In genomic region chr13:51418268-51418941, GRCm38 (mm10) we compare ENCODE assay signal across 9 mouse cellular contexts. TPM values are rescaled to one million over a fixed set of nuclear protein-coding genes. Genes with fewer than 3 reads are reported as not detected.
DNase-seq lines count a peak whose midpoint lies in the region; ATAC-seq and TF ChIP-seq lines count a peak whose summit lies in the region.
"Had no signal": no experiment of that assay in that cellular context is flagged by ENCODE, and none has a peak within 500 bp of the region (broad histone marks: within the 10 kb centered on the region; RNA-seq: fewer than 3 reads in every experiment).

No protein-coding gene starts in this region.

- H3K4me1 ChIP-seq in E14TG2a.4 (replicated peaks; ENCODE audit: low read depth, low read length), result peaks cover 17% of the 10 kb centered on the region
- peaks cover 15% of the 10 kb centered on the region; the same call in 1 of the 2 replicates for H3K4me1 ChIP-seq in forebrain, postnatal 0 days (ENCODE audit: insufficient read depth)
- H3K4me1 ChIP-seq in lung, adult 2 months (ENCODE audit: control insufficient read depth, insufficient read depth, low read length), result peaks cover 8% of the 10 kb centered on the region; the same call in 1 of the 2 replicates
- H3K4me1 ChIP-seq in olfactory bulb, adult 2 months (ENCODE audit: control insufficient read depth, insufficient read depth, low read length), result peaks cover 18% of the 10 kb centered on the region

- peak; percentile 83 for DNase-seq in cerebellum, adult 11 months
- peak; percentile 99 for DNase-seq in forebrain, postnatal 0 days
- peak; percentile 97 for DNase-seq in heart, postnatal 4 days
- peak; percentile 94 to 99 for DNase-seq in layer of hippocampus, adult 2 months (ENCODE audit: low spot score in 2 of 2)
- DNase-seq in lung, adult 2 months, result peak; percentile 91
- DNase-seq in thymus, adult 18-20 months, result peak; percentile 66 to 69

- H3K36me3 ChIP-seq in E14TG2a.4 (ENCODE audit: insufficient read depth, low read length), result no peaks in the 10 kb centered on the region
- H3K36me3 ChIP-seq in forebrain, postnatal 0 days (ENCODE audit: insufficient read depth), result no peaks in the 10 kb centered on the region

- peak; percentile 93 for ATAC-seq in forebrain, postnatal 0 days

- peak overlapping the region; percentile 42 for H3K4me2 ChIP-seq in forebrain, postnatal 0 days (ENCODE audit: low read depth)

- TF ChIP-seq CTCF in E14TG2a.4 (conservative IDR thresholded peaks at IDR 0.05; ENCODE audit: low read length), result peak; percentile 35
- peak; percentile 99 for TF ChIP-seq CTCF in forebrain, postnatal 0 days (IDR thresholded peaks at IDR 0.05; ENCODE audit: low read depth)
- peak; percentile 95 for TF ChIP-seq CTCF in layer of hippocampus, adult 2 months (conservative IDR thresholded peaks at IDR 0.05)
- peak; percentile 81 for TF ChIP-seq CTCF in lung, adult 2 months (IDR thresholded peaks at IDR 0.05; ENCODE audit: insufficient read depth, low read length)
- peak; percentile 81 for TF ChIP-seq CTCF in olfactory bulb, adult 2 months (IDR thresholded peaks at IDR 0.05; ENCODE audit: insufficient read depth, low read depth, low read length)

- H3K4me3 ChIP-seq in E14TG2a.4 (replicated peaks; ENCODE audit: low read length), result peak overlapping the region; percentile 55
- peak overlapping the region; percentile 20 for H3K4me3 ChIP-seq in forebrain, postnatal 0 days (ENCODE audit: low read depth, low read length)
- H3K4me3 ChIP-seq in layer of hippocampus, adult 2 months, result peak overlapping the region; percentile 48
- H3K4me3 ChIP-seq in lung, adult 2 months (replicated peaks; ENCODE audit: extremely low read depth, low read depth, low read length), result no peak overlapping the region
- peak overlapping the region; percentile 37 for H3K4me3 ChIP-seq in olfactory bulb, adult 2 months (ENCODE audit: insufficient read depth, low read depth, low read length)
- H3K4me3 ChIP-seq: erythroblast, embryonic 14.5 days had no signal

- H3K9ac ChIP-seq in forebrain, postnatal 0 days, result peak overlapping the region; percentile 2

- H3K27me3 ChIP-seq in E14TG2a.4 (ENCODE audit: insufficient read depth, low read length), result peaks cover 17% of the 10 kb centered on the region
- no peaks in the 10 kb centered on the region for H3K27me3 ChIP-seq in forebrain, postnatal 0 days (ENCODE audit: insufficient read depth, low read length)

- no peak for TF ChIP-seq POLR2A in lung, adult 2 months (IDR thresholded peaks at IDR 0.05; ENCODE audit: borderline replicate concordance, extremely low read depth, low read depth, low read length)
- TF ChIP-seq POLR2A in olfactory bulb, adult 2 months (IDR thresholded peaks at IDR 0.05; ENCODE audit: insufficient read depth, low read depth, low read length), result no peak

- WGBS in forebrain, postnatal 0 days, result 1% methylated on average over 20 of the region's 20 CpGs
- 8% methylated on average over 20 of the region's 20 CpGs for WGBS in lung, adult 2 months
- WGBS in olfactory bulb, adult 2 months, result 2% methylated on average over 20 of the region's 20 CpGs

- no peaks in the 10 kb centered on the region for H3K9me3 ChIP-seq in E14TG2a.4 (ENCODE audit: low read length)
- no peaks in the 10 kb centered on the region for H3K9me3 ChIP-seq in forebrain, postnatal 0 days (ENCODE audit: low read length)

- peak overlapping the region; percentile 75 for H3K27ac ChIP-seq in forebrain, postnatal 0 days (ENCODE audit: low read depth, low read length)
- peak overlapping the region; percentile 86 for H3K27ac ChIP-seq in layer of hippocampus, adult 2 months
- H3K27ac ChIP-seq in olfactory bulb, adult 2 months (ENCODE audit: insufficient read depth, low read depth, low read length), result peak overlapping the region; percentile 50

RNA-seq across cellular contexts. Expression of gene S1pr3, which starts 10.0 kb away (rescaled TPM):
- 4.2 and 8.4 TPM in 2 replicates for total RNA-seq in forebrain, postnatal 0 days (2014; rRNA removed)
- 7.4 and 9.6 TPM in 2 replicates for polyA plus RNA-seq in forebrain, postnatal 0 days (2015; fragmentation: Nextera tagmentation; extraction: Ambion mirVana)
- 10 to 100 TPM; 22.9 to 23.2 TPM for total RNA-seq in heart, postnatal 4 days (2021)
- 1 to 10 TPM; 5.2 to 5.4 TPM for total RNA-seq in layer of hippocampus, adult 2 months (2021)
- 38.6 and 51.1 TPM in 2 replicates for polyA plus RNA-seq in lung, adult 2 months (2012; rRNA removed)
- polyA plus RNA-seq in olfactory bulb, adult 2 months (2012; ENCODE audit: insufficient read depth, insufficient read length, low replicate concordance, missing spikeins), result not detected in 2 replicates

Comparison
In these comparisons a context has a peak if more than half of its experiments do, and no peak if none do; other contexts are left out.
1. CTCF ChIP-seq: peak in every context shown above with its lines; median percentile 99 in forebrain, postnatal 0 days; 95 in layer of hippocampus, adult 2 months; 81 in lung, adult 2 months; 81 in olfactory bulb, adult 2 months; 35 in E14TG2a.4.